Mouse (Mus musculus) frontal cortex, postnatal 14 days (tissue): ENCODE results near the gene Dhcr7.

Experiments used
- DNase-seq, 2 experiments: peaks; one replicate each; pipeline ENCODE4 v3.0.0; 2022; ENCODE audit warnings: low spot score in 2 of 2

The Dhcr7 gene

DNA sequence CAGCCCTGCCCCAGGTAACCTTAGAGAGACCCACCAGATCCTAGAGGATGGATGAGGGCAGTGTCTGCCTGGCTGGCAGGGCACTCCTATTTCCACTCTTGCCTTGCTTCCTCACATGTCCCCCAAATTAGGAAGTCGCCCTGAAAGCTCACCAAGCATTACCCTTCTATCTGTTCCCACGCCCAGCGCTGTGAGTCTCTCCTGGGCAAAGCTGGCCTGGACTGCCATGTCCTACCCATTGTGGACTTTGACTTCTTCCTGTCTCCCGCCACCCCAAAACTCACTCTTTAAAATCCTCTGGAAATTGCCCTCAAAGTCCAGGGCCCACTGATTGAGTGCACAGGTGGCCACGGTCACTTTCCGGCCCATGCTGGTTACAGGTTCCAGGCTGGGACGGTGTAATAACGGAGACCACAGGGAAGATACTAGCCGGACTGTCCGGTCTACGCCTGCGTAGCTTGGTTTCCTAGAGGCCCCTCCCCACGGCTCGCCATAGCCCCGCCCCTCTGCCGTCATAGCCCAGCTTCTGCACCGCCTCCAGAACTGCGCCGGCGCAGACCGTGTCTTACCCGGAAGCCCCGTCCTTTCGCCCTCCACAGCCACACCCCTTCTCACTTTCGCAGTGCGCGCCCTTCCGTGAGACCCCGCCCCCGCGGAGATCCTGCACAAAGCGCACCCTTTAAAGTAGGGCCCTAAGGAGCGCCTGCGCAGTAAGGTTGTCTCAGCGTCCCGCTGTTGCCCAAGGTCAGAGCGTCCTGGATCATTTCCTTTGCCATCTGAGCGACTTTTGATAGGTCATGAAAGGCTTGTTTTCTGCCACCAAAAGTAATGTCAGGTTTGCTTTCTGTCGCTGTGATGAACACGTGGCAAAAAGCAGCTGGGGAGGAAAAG is at the start of gene Dhcr7, which contains the start of gene Nadsyn1:
TSS of gene Dhcr7 (plus strand) at position 771 of the 891 bp plus-strand sequence.
TSS of gene Nadsyn1 (minus strand) at position 475 of the 891 bp plus-strand sequence.
- peak; percentile 97 to 98 for DNase-seq

DNA sequence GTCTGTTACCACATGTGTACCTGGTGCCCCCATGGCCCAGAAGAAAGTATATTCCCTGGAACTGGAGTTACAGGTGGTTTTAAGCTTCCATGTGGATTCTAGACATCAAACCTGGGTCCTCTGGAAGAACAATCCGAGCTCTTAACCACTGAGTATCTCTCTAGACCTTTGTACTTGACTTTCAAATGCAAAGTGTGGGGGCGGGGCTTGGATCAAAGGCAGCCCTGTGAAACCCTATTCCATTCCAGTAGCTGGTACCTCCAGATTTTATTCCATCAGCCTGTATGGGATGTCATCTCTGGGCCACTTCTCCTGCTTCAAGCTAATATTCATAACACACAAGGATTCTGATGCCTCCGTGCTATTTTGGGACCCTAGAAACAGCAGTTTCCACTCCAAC is 46.8 kb upstream of the Dhcr7 start:
- DNase-seq = no peak

GRCm38 (mm10) chr7:143777375-143777774 is 45.6 kb upstream of the Dhcr7 start:
- no peak for DNase-seq

- DNase-seq = no peak
Observed at GRCm38 (mm10) chr7:143783378-143783995, 39.5 kb upstream of the Dhcr7 start.

- DNase-seq = peak; percentile 50 to 55
Observed at GRCm38 (mm10) chr7:143783996-143784829, 38.7 kb upstream of the Dhcr7 start, which contains the start of gene Mrgpre. TSS of gene Mrgpre (minus strand) at chr7:143784500.

GRCm38 (mm10) chr7:143792336-143792985 is 30.5 kb upstream of the Dhcr7 start:
- no peak for DNase-seq

GRCm38 (mm10) chr7:143793121-143793520 is 29.8 kb upstream of the Dhcr7 start:
- DNase-seq = no peak

GRCm38 (mm10) chr7:143798783-143799182 is 24.2 kb upstream of the Dhcr7 start:
- no peak for DNase-seq

DNA sequence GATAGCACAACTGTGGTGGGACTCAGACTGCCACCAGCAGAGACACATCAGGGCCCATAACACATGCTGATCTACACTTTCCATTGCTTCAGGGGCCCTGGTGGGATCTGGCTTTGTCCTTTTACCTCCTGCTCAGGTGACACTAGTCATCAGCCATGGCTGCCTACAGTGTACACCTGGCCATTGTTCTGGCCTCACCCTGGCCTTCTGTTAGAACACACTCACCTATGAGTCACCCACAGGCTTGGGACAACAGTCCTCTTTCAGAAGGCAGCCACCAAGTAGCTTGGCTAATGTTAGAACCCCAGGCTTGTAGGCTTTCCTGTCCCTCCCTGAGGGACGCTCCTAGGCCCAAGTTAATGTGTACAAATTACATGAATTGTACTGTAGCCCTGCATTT is 22.2 kb upstream of the Dhcr7 start:
- DNase-seq = no peak

- DNase-seq = no peak
Observed at GRCm38 (mm10) chr7:143801195-143802065, 21.5 kb upstream of the Dhcr7 start.

DNA sequence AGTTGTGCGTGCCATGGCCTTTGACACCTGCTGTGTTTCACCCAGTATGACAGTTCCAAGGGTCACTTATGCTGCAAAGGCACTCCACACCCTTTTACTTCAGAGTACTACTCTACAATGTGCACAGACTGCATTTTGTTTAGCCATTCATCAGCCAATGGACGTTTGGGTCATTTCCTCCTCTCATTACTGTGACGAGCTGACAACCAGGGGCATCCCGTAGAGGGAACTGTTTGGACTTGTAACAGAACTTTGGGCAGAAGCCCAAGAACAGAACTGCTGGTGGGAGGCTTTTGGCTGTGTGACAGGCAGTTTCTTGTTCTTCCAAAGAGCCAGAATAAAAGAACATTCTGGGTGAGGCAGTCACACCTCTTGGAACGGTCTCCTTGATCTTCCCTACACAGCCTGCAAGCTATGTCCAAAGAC is 17.7 kb upstream of the Dhcr7 start:
- DNase-seq = peak in 1 of 2 experiments; percentile 34

DNA sequence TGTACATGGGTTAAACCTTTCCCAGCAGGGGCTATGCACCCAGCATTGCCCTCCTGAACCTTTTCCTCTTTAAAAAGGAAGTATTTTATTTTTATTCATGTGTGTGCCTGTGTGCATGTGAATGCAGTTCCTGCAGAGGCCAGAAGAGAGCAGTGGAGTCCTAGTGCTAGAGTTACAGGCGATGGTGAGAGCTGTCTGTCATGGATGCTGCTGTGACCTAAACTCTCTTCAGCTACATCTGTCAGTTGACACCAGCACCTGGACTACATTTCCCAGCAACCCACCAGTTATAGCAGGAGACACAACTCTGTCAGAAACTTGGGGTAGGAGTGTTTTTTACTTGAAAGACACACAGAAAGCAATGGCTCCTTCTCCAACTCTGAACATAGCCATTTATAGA is 14.0 kb upstream of the Dhcr7 start:
- no peak for DNase-seq

DNA sequence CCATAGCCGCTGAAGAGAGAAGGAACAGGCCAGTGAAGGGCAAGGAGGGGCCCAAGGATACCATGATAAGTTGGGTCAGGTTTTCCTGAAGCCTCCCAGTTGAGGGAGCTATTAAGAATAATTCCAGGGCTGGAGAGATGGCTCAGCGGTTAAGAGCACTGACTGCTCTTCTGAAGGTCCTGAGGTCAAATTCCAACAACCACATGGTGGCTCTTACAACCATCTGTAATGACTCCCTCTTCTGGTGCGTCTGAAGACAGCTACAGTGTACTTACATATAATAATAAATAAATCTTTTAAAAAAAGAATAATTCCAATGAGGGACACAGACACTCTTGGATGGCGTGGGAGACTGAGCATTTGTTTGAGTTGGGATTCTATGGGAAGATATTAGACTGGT is 3.7 kb upstream of the Dhcr7 start:
- no peak for DNase-seq

DNA sequence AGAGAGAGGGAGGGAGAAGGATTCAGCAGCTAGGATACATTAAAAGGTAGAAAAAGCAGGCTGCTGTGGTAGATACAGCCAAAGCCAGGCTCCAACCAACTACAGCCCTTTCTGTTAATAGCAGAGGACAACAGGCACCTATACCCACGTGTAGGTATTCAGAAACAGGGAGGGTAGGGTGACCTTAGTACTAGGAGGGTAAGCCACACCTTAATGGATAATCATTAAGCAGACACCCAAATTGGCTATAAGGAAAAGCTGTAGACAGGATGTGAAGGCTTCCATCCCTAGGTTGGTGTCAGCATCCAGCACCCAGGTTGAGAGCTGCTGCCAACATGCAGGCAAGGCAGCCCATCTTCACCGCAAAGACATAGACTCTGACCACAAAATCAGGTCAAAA is 1.7 kb upstream of the Dhcr7 start:
- DNase-seq = no peak

GRCm38 (mm10) chr7:143823266-143823605 is 291 bp downstream of the Dhcr7 start:
- no peak for DNase-seq

DNA sequence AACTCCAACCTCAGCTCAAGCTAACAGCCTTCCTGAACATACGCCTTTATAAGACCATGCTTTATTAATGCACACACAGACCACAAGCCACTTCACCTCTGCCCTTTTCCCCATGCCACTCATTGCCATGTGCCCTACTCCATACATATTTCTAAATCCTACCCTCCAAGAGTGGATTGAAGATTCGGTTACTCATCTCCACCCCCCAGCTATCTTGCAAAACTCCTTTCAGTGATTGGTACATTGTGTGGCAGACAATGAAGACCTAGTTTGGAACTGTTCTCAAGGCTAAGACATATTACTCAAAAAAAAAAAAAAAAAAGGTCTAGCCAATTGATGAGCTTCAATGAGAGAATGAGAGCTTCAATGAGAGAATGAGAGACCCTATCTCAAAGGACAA is 4.0 kb downstream of the Dhcr7 start:
- DNase-seq = no peak

DNA sequence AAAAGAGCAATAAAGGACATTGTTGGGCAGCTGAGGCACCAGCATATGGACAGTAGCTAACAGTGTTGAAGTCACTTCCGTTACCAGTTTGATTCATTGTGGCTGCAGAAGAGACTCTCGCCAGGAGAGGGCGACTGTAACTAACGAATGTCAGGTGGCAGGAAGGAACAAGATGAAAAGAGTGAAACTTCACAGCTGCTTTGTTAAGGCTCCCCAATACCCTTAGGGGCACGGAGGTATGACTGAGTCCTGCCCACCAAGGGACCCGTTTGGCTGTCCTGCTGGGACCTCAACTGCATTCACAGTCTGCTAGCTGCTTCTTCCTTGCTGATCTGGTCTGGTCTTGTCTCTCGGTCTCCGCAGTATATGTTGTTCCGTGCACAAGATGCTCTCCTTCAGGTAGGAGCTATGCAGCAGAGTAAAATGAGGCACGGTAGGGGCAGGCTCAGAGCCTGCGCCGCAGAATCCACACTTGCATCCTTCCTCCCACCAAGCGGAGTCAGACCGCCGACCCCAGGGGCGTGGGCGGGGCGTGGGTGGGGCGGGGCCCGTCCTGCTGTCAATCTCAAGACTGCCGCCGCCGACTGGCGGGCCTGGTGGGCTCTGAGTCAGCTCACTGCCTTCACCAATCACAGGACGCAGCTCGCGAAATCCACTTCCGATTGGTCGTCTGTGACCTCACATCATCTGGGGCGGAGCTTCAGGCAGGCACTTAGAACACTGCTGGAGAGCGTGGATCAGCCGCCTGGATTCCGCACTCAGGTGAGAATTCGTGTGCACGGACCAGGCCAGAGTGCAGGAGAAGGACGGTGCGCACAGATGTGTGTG is 6.8 kb downstream of the Dhcr7 start:
- peak; percentile 94 to 96 for DNase-seq

DNA sequence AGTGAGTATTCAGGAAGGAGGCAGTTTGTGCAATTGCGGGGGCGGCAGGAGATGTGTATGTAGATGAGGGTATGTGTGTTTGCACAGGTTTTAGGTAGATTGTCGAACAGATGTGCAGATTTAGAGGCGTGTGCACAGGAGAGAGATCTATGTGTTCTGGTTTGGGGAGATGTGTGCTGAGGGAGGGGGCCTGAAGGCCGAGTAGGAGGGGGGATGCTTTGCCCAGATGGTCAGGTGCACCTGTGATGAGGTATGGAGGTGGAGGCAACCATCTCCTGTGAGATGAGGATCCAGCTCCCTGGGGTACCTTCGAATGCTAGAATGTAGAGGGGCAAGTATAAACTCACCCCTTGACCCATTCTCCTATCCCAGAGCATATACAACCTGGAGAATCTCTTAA is 7.5 kb downstream of the Dhcr7 start:
- no peak for DNase-seq

DNA sequence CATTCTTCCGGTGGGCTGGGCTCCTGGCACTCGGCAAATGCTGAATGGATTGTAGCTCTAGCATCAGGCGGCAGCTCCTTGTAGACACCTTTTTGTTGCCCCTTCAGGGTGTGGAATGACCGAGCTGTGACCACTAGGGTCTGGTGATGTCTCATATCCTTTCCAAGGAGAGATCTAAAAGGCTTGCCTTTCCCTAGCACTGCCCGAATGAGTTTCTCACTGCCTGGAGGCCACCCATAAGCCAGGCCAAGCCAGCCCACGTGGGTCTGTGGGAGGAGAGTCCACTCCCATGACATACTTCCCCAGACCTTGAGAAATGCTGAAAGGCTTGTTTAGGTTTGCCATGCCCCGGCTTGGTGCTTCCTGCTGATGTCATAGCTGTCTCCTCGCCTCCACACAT is 9.3 kb downstream of the Dhcr7 start:
- DNase-seq = no peak

DNA sequence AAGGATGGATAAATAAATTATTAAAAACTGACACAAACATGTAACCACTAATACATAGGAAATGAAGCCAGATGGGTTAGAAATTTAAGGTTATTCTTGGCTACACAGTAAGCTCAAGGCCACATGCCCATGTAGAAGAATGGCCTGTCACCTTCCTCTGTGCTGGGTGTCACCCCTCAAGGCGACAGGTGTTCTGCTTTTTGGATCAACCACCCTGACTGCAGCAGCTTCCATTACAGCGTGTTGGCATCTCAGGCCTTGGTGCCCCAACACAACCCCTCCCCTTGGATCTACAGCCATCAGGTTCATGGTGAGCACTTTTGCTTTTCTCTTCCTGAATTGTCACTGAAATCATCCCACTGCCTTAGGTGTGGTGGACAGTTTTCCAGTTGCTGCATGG is 9.7 kb downstream of the Dhcr7 start:
- no peak for DNase-seq
